Mouse (Mus musculus) stomach, embryonic 15.5 days (tissue): ENCODE measurements around the gene Esr2. TPM values are rescaled to one million over a fixed set of nuclear protein-coding genes. Genes with fewer than 3 reads are reported as not detected.
"Not testable (repeated sequence)": the region's sequence is repeated elsewhere in the genome, so short reads cannot be mapped to it uniquely, and the experiment has no call there.

Source experiments
- ATAC-seq: fragments of 200-750 bp; cut with Nextera tagmentation; 2 replicates; pipeline ENCODE4 v1.8.0; 2017; ENCODE audit warnings: low read depth, moderate number of reproducible peaks, moderate TSS enrichment; ENCODE audit not compliant: insufficient read depth, low FRiP score
- H3K27ac ChIP-seq: fragments of 300-500 bp; sonication (generic); 2 replicates; pipeline ENCODE4 v1.5.1; 2015; ENCODE audit warnings: mild to moderate bottlenecking, inconsistent platforms
- H3K27me3 ChIP-seq: fragments of 300-500 bp; sonication (generic); replicated peaks from 2 replicates; pipeline ENCODE4 v1.6.1; 2015; ENCODE audit warnings: inconsistent platforms
- H3K36me3 ChIP-seq: fragments of 300-500 bp; sonication (generic); 2 replicates; pipeline ENCODE4 v1.6.1; 2015; ENCODE audit warnings: inconsistent platforms
- H3K4me1 ChIP-seq: fragments of 300-500 bp; sonication (generic); 2 replicates; pipeline ENCODE4 v1.6.1; 2015; ENCODE audit warnings: inconsistent platforms
- H3K4me2 ChIP-seq: fragments of 300-500 bp; sonication (generic); 2 replicates; pipeline ENCODE4 v1.6.1; 2015; ENCODE audit warnings: mild to moderate bottlenecking, inconsistent platforms
- H3K4me3 ChIP-seq: fragments of 300-500 bp; sonication (generic); replicated peaks from 2 replicates; pipeline ENCODE4 v1.5.1; 2015; ENCODE audit warnings: inconsistent platforms
- H3K9ac ChIP-seq: fragments of 300-500 bp; sonication (generic); 2 replicates; pipeline ENCODE4 v1.6.1; 2015; ENCODE audit warnings: inconsistent platforms
- H3K9me3 ChIP-seq: fragments of 300-500 bp; sonication (generic); 2 replicates; pipeline ENCODE4 v1.6.1; 2016; ENCODE audit warnings: inconsistent platforms
- WGBS: fragments of 180-500 bp; shearing (Covaris S2); methylation state at CpG from one replicate; pipeline ENCODE4 v1.1.7; 2015; 5-methylcytosine and 5-hydroxymethylcytosine counted together
- polyA plus RNA-seq: library from polyadenylated mRNA; unstranded; fragments of >200 nt; fragmentation: Nextera tagmentation; extraction: Ambion mirVana; gene quantifications from 2 replicates; pipeline ENCODE4 v1.2.1, GENCODE M21; 2015

The Esr2 gene
- polyA plus RNA-seq = 0.06 and 0.13 TPM in 2 replicates

DNA sequence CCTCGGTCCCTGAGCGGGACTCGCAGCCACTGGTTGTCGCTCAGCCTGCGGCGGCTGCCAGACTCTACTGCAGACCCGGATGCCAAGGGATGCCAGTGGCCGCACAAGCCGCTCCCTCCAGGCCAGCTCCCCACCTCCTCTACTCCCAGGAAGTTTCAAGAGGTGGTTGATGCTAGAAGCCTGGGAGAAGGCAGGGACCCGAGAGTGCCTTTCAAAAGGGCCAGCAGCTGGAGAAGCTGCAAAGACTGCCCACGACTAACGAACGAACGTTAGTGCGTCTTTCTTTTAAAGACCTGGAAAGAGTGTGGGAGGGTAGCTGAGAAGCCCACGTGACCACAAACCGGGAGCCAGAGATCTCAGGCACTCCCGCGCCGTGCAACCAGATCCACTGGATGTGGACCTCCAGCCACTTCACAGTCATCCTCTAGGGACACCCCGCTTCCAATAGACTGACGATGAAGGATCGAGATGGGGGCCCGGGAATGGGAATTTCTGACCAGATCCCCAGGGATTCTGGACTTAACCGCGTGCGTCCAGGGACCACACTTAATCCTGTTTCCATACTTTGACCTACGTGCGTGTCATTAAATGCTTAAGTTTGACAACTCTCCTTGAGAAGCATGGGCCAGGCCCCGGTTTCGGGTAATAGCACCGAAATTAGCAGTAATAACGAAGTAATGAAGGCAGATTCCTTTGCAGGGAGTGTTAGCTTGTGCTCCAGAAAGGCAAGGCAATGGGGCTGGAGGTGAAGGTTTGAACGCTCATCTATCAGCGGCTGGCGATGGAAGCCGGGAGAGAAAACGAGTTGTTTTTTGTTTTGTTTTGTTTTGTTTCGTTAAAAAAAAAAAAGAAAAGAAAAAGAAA is at the start of gene Esr2:
Gene Esr2 (minus strand): TSS at position 260 of the 864 bp plus-strand sequence.
- Histone ChIP-seq H3K9me3 (no peaks in the 10 kb centered on the region), H3K4me1 (peaks cover 8% of the 10 kb centered on the region; the same call in 1 of the 2 replicates), H3K9ac (peak within 1 kb of the TSS; percentile 16; the same call in 1 of the 2 replicates), H3K27me3 (no peaks in the 10 kb centered on the region; the same call in 1 of the 2 replicates), H3K4me2 (peak within 1 kb of the TSS; percentile 96), H3K4me3 (peak within 1 kb of the TSS; percentile 44), H3K36me3 (no peaks in the 10 kb centered on the region), H3K27ac (no peak within 1 kb of the TSS)
- under 1% methylated on average over 39 of the region's 39 CpGs for WGBS
- ATAC-seq = peak; percentile 65

DNA sequence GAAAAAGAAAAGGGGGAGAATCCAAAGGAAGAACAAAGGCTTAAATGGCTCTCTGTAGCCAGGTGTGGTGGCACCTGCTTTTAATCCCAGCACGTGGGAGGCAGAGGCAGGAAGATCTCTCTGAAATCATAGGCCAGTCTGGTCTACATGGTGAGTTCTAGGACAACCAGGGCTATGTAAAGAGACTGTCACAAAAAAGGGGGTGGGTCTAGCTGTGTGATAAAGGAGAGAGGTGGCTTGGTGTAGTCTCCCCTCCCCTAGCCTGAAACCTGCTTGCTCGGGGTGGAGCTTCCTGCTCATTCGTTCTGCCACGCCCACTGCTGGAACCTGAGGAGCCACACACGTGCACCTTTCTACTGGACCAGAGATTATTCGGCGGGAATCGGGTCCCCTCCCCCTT is 45.0 kb upstream of the Esr2 start:
- H3K4me2 ChIP-seq, H3K9ac ChIP-seq, H3K4me3 ChIP-seq, H3K4me1 ChIP-seq, H3K27me3 ChIP-seq, H3K9me3 ChIP-seq, H3K27ac ChIP-seq, ATAC-seq, H3K36me3 ChIP-seq: not testable (repeated sequence)
- WGBS = 54% methylated on average over 3 of the region's 8 CpGs

DNA sequence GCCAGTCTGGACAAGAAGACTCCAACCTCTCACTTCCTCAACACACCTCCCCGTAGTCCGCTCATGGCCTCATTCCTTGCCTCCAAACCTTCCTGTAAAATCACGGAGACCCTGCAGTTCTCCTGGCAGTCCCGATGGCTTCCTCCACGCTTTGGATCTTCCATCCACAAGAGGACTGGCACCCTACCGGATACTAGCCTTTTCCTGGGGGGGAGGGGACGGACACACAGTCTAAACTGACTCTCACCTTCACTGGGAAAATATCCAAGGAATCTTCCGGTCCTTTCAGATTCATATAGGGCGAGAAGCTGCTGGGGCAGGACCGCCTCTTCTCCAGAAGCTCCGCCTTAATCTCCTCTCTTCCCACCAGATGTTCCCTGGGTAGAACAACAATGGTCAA is 39.7 kb upstream of the Esr2 start:
- no peak overlapping the region for H3K9ac ChIP-seq
- no peaks in the 10 kb centered on the region for H3K27me3 ChIP-seq
- 70% methylated on average over 11 of the region's 11 CpGs for WGBS
- no peak for ATAC-seq
- H3K9me3 ChIP-seq = no peaks in the 10 kb centered on the region
- H3K27ac ChIP-seq = no peak overlapping the region
- no peaks in the 10 kb centered on the region for H3K36me3 ChIP-seq
- no peaks in the 10 kb centered on the region for H3K4me1 ChIP-seq
- H3K4me2 ChIP-seq = no peak overlapping the region
- H3K4me3 ChIP-seq = no peak overlapping the region

DNA sequence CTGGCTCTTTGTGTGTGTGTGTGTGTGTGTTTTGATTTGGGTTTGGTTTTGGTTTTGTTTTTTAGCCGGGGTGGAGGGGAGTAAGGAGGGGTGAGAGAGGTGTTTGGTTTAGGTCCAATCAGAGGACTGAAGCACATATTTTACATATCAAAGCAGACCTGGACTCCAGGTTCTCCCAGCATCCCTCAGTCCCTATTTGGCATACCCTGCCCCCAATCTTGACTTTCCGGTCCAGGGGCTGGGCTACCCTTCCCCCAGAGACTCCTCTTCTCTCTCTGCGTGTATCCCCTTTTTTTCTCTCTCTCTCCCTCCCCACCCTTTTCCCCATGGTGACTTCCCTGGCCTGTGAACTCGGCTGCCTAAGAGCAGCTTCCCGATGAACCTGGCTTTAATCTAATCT is 38.1 kb upstream of the Esr2 start:
- no peak overlapping the region for H3K9ac ChIP-seq
- no peak overlapping the region for H3K27ac ChIP-seq
- H3K4me2 ChIP-seq = no peak overlapping the region
- no peak for ATAC-seq
- H3K27me3 ChIP-seq = no peaks in the 10 kb centered on the region
- no peaks in the 10 kb centered on the region for H3K9me3 ChIP-seq
- no peak overlapping the region for H3K4me3 ChIP-seq
- H3K4me1 ChIP-seq = no peaks in the 10 kb centered on the region
- H3K36me3 ChIP-seq = no peaks in the 10 kb centered on the region
- 26% methylated on average over 5 of the region's 5 CpGs for WGBS

DNA sequence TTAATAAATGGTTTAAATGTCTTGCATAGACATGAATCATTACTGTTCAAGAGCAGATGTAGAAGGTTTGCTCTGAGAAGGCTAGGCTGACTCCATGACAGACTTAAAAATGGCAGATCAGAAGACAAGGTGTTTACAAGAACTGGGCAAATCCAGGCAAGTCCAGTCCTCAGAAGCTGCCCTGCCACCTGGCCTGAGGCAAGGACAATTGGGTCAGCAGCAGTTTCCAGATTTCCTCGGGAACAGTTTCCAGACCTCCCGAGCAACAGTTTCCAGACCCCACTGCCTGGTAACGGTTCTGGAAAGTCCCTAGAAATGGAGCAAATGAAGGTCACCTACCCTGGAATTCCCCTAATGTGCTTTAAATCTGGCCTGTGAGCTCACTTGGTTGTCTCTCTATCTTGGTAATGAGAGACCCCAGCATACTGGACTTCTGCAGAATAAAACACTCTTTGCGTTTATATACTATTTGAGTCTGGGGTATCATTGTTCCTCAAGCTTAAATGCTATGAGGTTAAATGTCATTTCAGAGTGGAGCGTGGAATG is 32.4 kb upstream of the Esr2 start:
- Histone ChIP-seq H3K4me2 (no peak overlapping the region), H3K4me1 (no peaks in the 10 kb centered on the region), H3K9ac (no peak overlapping the region), H3K9me3 (no peaks in the 10 kb centered on the region), H3K27ac (no peak overlapping the region), H3K27me3 (no peaks in the 10 kb centered on the region), H3K4me3 (no peak overlapping the region), H3K36me3 (no peaks in the 10 kb centered on the region)
- 85% methylated on average over 5 of the region's 5 CpGs for WGBS
- ATAC-seq = no peak

DNA sequence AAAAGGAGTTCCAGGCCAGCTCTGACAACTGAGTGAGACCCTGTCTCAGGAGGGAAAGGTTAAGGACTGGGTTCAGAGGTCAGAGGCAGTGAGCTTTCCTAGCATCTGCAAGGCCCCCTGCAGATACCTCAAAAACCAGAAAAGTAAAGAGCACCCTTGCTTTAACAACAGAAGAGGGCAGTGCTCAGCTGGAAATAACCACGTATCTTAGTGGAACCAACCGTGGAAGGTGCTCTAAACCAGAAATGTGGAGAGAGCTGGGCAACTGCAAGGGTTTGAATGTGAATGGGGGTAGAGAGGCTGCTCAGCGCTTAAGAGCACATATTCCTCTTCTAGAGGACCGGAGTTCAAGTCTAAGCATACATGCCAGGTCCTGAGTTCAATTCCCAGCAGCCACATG is 23.3 kb upstream of the Esr2 start:
- 68% methylated on average over 4 of the region's 4 CpGs for WGBS
- Histone ChIP-seq H3K4me3 (no peak overlapping the region), H3K9ac (no peak overlapping the region), H3K36me3 (no peaks in the 10 kb centered on the region), H3K4me1 (peaks cover 8% of the 10 kb centered on the region; the same call in 1 of the 2 replicates), H3K4me2 (no peak overlapping the region), H3K27ac (no peak overlapping the region), H3K27me3 (no peaks in the 10 kb centered on the region), H3K9me3 (no peaks in the 10 kb centered on the region)
- no peak for ATAC-seq

DNA sequence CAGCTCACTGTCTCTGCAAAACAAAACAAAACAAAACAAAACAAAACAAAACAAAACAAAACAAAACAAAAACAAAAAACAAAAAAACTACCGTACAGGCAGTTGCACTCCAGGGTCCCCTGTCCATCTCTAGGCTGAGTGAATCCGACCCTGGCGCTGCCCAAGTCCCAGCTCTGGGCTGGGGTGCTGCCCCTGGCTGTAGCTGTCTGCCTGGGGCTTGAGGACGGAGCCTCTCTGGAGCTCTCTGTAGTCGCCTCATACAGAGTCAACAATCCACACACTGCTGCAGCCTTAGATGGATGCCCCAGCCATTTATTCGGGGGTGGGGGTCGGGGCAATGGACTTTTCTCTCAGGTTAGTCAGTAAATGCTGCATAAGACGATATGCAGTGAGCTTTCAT is 20.0 kb upstream of the Esr2 start:
- H3K27me3 ChIP-seq = no peaks in the 10 kb centered on the region
- no peak overlapping the region for H3K4me3 ChIP-seq
- no peak overlapping the region for H3K27ac ChIP-seq
- H3K9me3 ChIP-seq = no peaks in the 10 kb centered on the region
- peaks cover 8% of the 10 kb centered on the region; the same call in 1 of the 2 replicates for H3K4me1 ChIP-seq
- no peak overlapping the region for H3K9ac ChIP-seq
- no peaks in the 10 kb centered on the region for H3K36me3 ChIP-seq
- WGBS = 42% methylated on average over 8 of the region's 8 CpGs
- no peak for ATAC-seq
- peak overlapping the region; percentile 92 for H3K4me2 ChIP-seq

DNA sequence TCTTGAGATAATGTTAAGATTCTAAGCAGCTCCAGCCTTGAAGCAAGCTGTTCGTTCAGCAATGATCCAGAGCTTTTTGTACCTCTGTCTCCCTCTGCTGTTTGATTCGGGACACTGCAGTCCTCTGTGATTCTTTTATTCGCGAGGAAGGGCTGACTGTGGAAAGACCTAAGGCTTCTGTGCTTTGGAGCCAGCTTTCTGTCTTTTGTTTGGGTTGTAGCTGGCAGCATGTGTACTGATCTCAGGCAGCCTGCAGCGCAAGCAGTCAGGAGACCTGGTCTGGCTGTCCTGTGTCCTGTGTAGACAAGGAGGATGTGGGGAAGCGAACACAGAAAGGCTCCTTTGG is 19.6 kb upstream of the Esr2 start:
- WGBS = 8% methylated on average over 6 of the region's 6 CpGs
- Histone ChIP-seq H3K4me3 (peak overlapping the region; percentile 37), H3K36me3 (no peaks in the 10 kb centered on the region), H3K4me1 (peaks cover 8% of the 10 kb centered on the region; the same call in 1 of the 2 replicates), H3K4me2 (peak overlapping the region; percentile 92), H3K9me3 (no peaks in the 10 kb centered on the region), H3K27me3 (no peaks in the 10 kb centered on the region), H3K9ac (no peak overlapping the region), H3K27ac (peak overlapping the region; percentile 83; the same call in 1 of the 2 replicates)
- ATAC-seq = peak; percentile 28; the same call in 1 of the 2 replicates

DNA sequence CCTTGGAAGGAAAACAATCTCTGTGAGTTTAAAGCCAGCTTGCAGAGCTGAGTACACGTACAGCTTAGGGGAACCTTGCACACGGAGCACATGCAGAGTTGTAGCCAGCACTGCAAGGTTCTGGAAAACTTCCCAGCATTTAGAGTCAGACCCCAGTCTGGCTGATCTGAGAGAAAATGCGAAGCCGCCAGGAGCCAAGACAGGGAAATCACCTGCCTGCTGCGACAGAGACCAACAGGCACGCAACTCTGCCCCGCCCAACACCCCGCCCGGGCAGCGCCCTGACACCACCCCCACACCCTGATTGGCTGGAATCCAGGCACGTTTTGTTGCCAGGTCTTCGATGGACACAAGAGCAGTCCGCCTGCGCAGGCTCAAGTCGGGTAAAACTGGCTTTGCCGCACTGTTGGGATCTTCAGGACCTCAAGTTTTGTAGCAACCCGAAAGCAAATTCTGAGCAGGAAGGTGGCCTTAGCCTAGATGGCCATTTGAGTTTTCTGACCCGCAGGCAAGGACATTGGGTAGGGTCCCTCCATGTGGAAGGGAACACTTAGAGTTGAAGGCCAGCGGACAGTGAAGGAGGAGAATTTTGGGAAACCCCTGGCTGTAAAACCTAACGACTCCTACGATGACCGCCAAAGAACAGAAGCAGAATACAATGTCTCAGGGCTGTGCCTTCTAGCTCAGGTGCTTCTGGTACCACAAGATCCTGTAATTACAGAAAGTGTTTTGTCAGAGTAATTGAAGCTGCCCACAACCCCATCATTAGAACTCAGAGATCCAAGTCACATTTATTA is 19.1 kb upstream of the Esr2 start:
- under 1% methylated on average over 22 of the region's 22 CpGs for WGBS
- Histone ChIP-seq H3K27ac (peak overlapping the region; percentile 83), H3K9me3 (no peaks in the 10 kb centered on the region), H3K27me3 (no peaks in the 10 kb centered on the region), H3K4me1 (peaks cover 8% of the 10 kb centered on the region; the same call in 1 of the 2 replicates), H3K4me3 (peak overlapping the region; percentile 37), H3K9ac (peak overlapping the region; percentile 22; the same call in 1 of the 2 replicates), H3K4me2 (peak overlapping the region; percentile 92), H3K36me3 (no peaks in the 10 kb centered on the region)
- ATAC-seq = peak; percentile 80

DNA sequence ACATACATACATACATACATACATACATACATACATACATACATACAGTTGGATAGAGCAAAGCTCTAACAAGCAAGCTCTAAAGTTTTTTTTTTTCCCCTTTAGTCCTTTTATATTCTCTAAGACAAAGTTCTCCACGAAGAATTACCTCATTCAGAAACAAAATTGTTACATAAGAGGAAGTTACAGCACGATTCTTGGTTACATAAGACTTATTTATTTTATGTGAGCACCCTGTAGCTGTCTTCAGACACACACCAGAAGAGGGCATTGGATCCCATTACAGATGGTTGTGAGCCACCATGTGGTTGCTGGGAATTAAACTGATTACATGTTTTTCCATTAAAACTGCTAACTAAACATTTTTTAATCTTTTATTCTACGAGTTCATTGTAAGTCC is 17.5 kb upstream of the Esr2 start:
- H3K9me3 ChIP-seq = no peaks in the 10 kb centered on the region
- no peak overlapping the region for H3K4me3 ChIP-seq
- H3K9ac ChIP-seq = no peak overlapping the region

DNA sequence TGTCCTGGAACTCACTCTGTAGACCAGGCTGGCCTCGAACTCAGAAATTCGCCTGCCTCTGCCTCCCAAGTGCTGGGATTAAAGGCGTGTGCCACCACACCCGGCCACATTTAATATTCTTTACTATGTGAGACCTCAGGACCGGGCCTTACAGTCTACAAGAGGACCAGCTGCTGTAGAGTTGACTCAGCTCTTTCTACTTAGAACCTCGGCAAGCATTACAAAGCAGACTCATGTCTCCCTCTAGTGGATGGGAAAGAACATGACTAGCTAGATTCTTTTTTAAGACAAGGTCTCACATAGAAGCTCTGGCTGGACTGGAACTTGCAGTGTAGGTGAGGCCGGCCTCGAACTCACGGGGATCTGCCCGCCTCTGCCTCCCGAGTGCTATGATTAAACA is 13.9 kb upstream of the Esr2 start:
- ATAC-seq = no peak
- 42% methylated on average over 11 of the region's 11 CpGs for WGBS
- H3K27me3 ChIP-seq = no peaks in the 10 kb centered on the region

More for the DNA sequence above, 17.5 kb upstream of the Esr2 start:
- H3K4me1 ChIP-seq = peaks cover 8% of the 10 kb centered on the region; the same call in 1 of the 2 replicates
- no peaks in the 10 kb centered on the region for H3K27me3 ChIP-seq
- H3K4me2 ChIP-seq = no peak overlapping the region
- ATAC-seq = no peak
- H3K27ac ChIP-seq = no peak overlapping the region
- WGBS = 49% methylated on average over 3 of the region's 3 CpGs
- no peaks in the 10 kb centered on the region for H3K36me3 ChIP-seq

More for the DNA sequence above, 13.9 kb upstream of the Esr2 start:
- no peaks in the 10 kb centered on the region for H3K36me3 ChIP-seq
- H3K4me2 ChIP-seq = no peak overlapping the region
- no peak overlapping the region for H3K4me3 ChIP-seq
- no peak overlapping the region for H3K27ac ChIP-seq
- no peaks in the 10 kb centered on the region for H3K9me3 ChIP-seq
- no peak overlapping the region for H3K9ac ChIP-seq
- peaks cover 3% of the 10 kb centered on the region; the same call in 1 of the 2 replicates for H3K4me1 ChIP-seq
